Mouse (Mus musculus) MEL (cell line): ENCODE data around the gene Entpd5. TPM values are rescaled to one million over a fixed set of nuclear protein-coding genes. Genes with fewer than 3 reads are reported as not detected.

Source experiments
- DNase-seq: peaks from one replicate; pipeline ENCODE4 v3.0.0; 2011; ENCODE audit warnings: low read depth, low spot score
- H3K27ac ChIP-seq: 2 replicates; pipeline ENCODE4 v1.5.1; 2012; ENCODE audit warnings: low read depth, mild to moderate bottlenecking, control low read depth, low read length, moderate library complexity; ENCODE audit not compliant: control insufficient read depth
- H3K27me3 ChIP-seq, 2 experiments: fragments of 150-350 bp in 1 of 2; sonication (generic) in 1 of 2; 2 replicates each; pipeline ENCODE4 v1.6.1; 2012; ENCODE audit warnings: low read length in 2 of 2, mild to moderate bottlenecking in 2 of 2, improper control_type of control experiment in 1 of 2, moderate library complexity in 1 of 2; ENCODE audit not compliant: insufficient read depth in 2 of 2, control insufficient read depth in 1 of 2
- H3K36me3 ChIP-seq, 2 experiments: 2 replicates each; pipeline ENCODE4 v1.6.1; 2012 to 2014; ENCODE audit warnings: low read length in 2 of 2, improper control_type of control experiment in 1 of 2, inconsistent platforms in 1 of 2, mild to moderate bottlenecking in 1 of 2; ENCODE audit not compliant: insufficient read depth in 2 of 2, control insufficient read depth in 1 of 2
- H3K4me1 ChIP-seq, 2 experiments: fragments of 150-350 bp in 1 of 2; sonication (generic) in 1 of 2; 2 replicates each; pipeline ENCODE4 v1.6.1; 2012; ENCODE audit warnings: low read length in 2 of 2, improper control_type of control experiment in 1 of 2, mild to moderate bottlenecking in 1 of 2; ENCODE audit not compliant: insufficient read depth in 2 of 2, control insufficient read depth in 1 of 2
- H3K4me3 ChIP-seq, 2 experiments: fragments of 150-350 bp in 1 of 2; sonication (generic) in 1 of 2; 2 replicates each; pipeline ENCODE4 v1.5.1; 2012; ENCODE audit warnings: low read depth in 2 of 2, low read length in 2 of 2, mild to moderate bottlenecking in 2 of 2, moderate library complexity in 2 of 2, control low read depth in 1 of 2, improper control_type of control experiment in 1 of 2; ENCODE audit not compliant: control insufficient read depth in 1 of 2, insufficient read depth in 1 of 2
- H3K79me2 ChIP-seq: 2 replicates; pipeline ENCODE4 v1.6.1; 2012; ENCODE audit warnings: mild to moderate bottlenecking, low read length, moderate library complexity; ENCODE audit not compliant: control insufficient read depth, poor library complexity, insufficient read depth
- H3K9ac ChIP-seq: 2 replicates; pipeline ENCODE4 v1.6.1; 2012; ENCODE audit warnings: low read depth, mild to moderate bottlenecking, control low read depth, low read length, moderate library complexity; ENCODE audit not compliant: control insufficient read depth, poor library complexity, severe bottlenecking
- H3K9me3 ChIP-seq: fragments of 150-350 bp; sonication (generic); replicated peaks from 2 replicates; pipeline ENCODE4 v1.6.1; 2012; ENCODE audit warnings: mild to moderate bottlenecking, low read length, improper control_type of control experiment, moderate library complexity; ENCODE audit not compliant: insufficient read depth
- BHLHE40 ChIP-seq: IDR thresholded peaks from 2 replicates; pipeline ENCODE4 v1.6.1; 2012; ENCODE audit warnings: low read depth, mild to moderate bottlenecking, inconsistent platforms, low read length, improper control_type of control experiment, borderline replicate concordance
- CHD1 ChIP-seq: IDR thresholded peaks from 2 replicates; pipeline ENCODE4 v1.6.1; 2012; ENCODE audit warnings: low read depth, mild to moderate bottlenecking, inconsistent platforms, low read length, improper control_type of control experiment
- CTCF ChIP-seq, 3 experiments: IDR thresholded peaks in 2 of 3; conservative IDR thresholded peaks in 1 of 3; 2 replicates each; pipeline ENCODE4 v1.5.1; 2011 to 2012; ENCODE audit warnings: low read length in 3 of 3, low read depth in 2 of 3, mild to moderate bottlenecking in 2 of 3, improper control_type of control experiment in 1 of 3, inconsistent platforms in 1 of 3, mixed read lengths in 1 of 3, moderate library complexity in 1 of 3; ENCODE audit not compliant: control insufficient read depth in 1 of 3, insufficient read depth in 1 of 3, poor library complexity in 1 of 3, severe bottlenecking in 1 of 3
- EP300 ChIP-seq, 2 experiments: IDR thresholded peaks; 2 replicates each; pipeline ENCODE4 v1.6.1; 2011; ENCODE audit warnings: improper control_type of control experiment in 2 of 2, low read length in 2 of 2, low read depth in 1 of 2, mild to moderate bottlenecking in 1 of 2
- GABPA ChIP-seq: IDR thresholded peaks from 2 replicates; pipeline ENCODE4 v1.6.1; 2012; ENCODE audit warnings: low read depth, mild to moderate bottlenecking, inconsistent platforms, low read length, improper control_type of control experiment, moderate library complexity
- GATA1 ChIP-seq: IDR thresholded peaks from 2 replicates; pipeline ENCODE4 v1.6.1; 2011; ENCODE audit warnings: low read depth, low read length, improper control_type of control experiment
- HCFC1 ChIP-seq: IDR thresholded peaks from 2 replicates; pipeline ENCODE4 v1.6.1; 2012; ENCODE audit warnings: low read depth, mild to moderate bottlenecking, inconsistent platforms, low read length, improper control_type of control experiment, moderate library complexity
- MEF2A ChIP-seq: IDR thresholded peaks from 2 replicates; pipeline ENCODE4 v1.6.1; 2014; ENCODE audit warnings: low read depth, mild to moderate bottlenecking, inconsistent platforms, low read length, improper control_type of control experiment; ENCODE audit not compliant: poor library complexity, insufficient replicate concordance, severe bottlenecking; ENCODE audit errors: extremely low read depth
- MYB ChIP-seq: IDR thresholded peaks from 2 replicates; pipeline ENCODE4 v1.6.1; 2011; ENCODE audit warnings: mild to moderate bottlenecking, low read depth, low read length, improper control_type of control experiment
- MYC ChIP-seq: IDR thresholded peaks from 2 replicates; pipeline ENCODE4 v1.6.1; 2011; ENCODE audit warnings: low read depth, mild to moderate bottlenecking, low read length, improper control_type of control experiment, moderate library complexity
- POLR2A ChIP-seq, 2 experiments: IDR thresholded peaks; 2 replicates each; pipeline ENCODE4 v1.6.1; 2011 to 2012; ENCODE audit warnings: low read length in 2 of 2, mild to moderate bottlenecking in 2 of 2, control low read depth in 1 of 2, improper control_type of control experiment in 1 of 2, low read depth in 1 of 2, moderate library complexity in 1 of 2; ENCODE audit not compliant: control insufficient read depth in 1 of 2, insufficient read depth in 1 of 2, poor library complexity in 1 of 2
- POLR2AphosphoS5 ChIP-seq: IDR thresholded peaks from 2 replicates; pipeline ENCODE4 v1.6.1; 2012; ENCODE audit warnings: low read depth, borderline replicate concordance, mild to moderate bottlenecking, inconsistent platforms, low read length, moderate library complexity, mixed read lengths
- SIN3A ChIP-seq: IDR thresholded peaks from 2 replicates; pipeline ENCODE4 v1.6.1; 2012; ENCODE audit warnings: low read length, improper control_type of control experiment, inconsistent platforms
- SMC3 ChIP-seq: IDR thresholded peaks from 2 replicates; pipeline ENCODE4 v1.6.1; 2011; ENCODE audit warnings: low read depth, low read length, improper control_type of control experiment
- TBP ChIP-seq: IDR thresholded peaks from 2 replicates; pipeline ENCODE4 v1.8.0; 2011; ENCODE audit warnings: low read depth, low read length, improper control_type of control experiment
- UBTF ChIP-seq: IDR thresholded peaks from 2 replicates; pipeline ENCODE4 v1.6.1; 2012; ENCODE audit warnings: low read depth, mild to moderate bottlenecking, inconsistent platforms, low read length, improper control_type of control experiment, moderate library complexity, borderline replicate concordance; ENCODE audit not compliant: insufficient read depth
- ZC3H11A ChIP-seq: IDR thresholded peaks from 2 replicates; pipeline ENCODE4 v1.6.1; 2012; ENCODE audit warnings: low read depth, mild to moderate bottlenecking, inconsistent platforms, low read length, improper control_type of control experiment
- ZKSCAN1 ChIP-seq: IDR thresholded peaks from 2 replicates; pipeline ENCODE4 v1.6.1; 2012; ENCODE audit warnings: low read depth, mild to moderate bottlenecking, inconsistent platforms, low read length, improper control_type of control experiment, moderate library complexity
- ZNF384 ChIP-seq: IDR thresholded peaks from 2 replicates; pipeline ENCODE4 v1.6.1; 2012; ENCODE audit warnings: low read depth, mild to moderate bottlenecking, inconsistent platforms, low read length, improper control_type of control experiment
- polyA plus RNA-seq, 2 experiments: library from polyadenylated mRNA; stranded (reverse) in 1 of 2; unstranded in 1 of 2; fragments of >175 nt in 1 of 2; fragments of >200 nt in 1 of 2; gene quantifications; 2 replicates each; pipeline versions ENCODE4 v1.2.1 to v1.2.4; 2012; ENCODE audit warnings: low replicate concordance in 2 of 2, low read depth in 1 of 2; ENCODE audit not compliant: insufficient read length in 2 of 2, insufficient read depth in 1 of 2, missing spikeins in 1 of 2
- total RNA-seq: library from RNA; depleted of rRNA; stranded (reverse); fragments of 300-350 nt; gene quantifications from 2 replicates; pipeline ENCODE4 v1.2.3, GENCODE M21; 2012

The Entpd5 gene
- total and polyA plus RNA-seq, 3 experiments = 5.7 to 12.8 TPM; not detected in 1

- Histone ChIP-seq H3K36me3 (peaks cover 0 to 24% of the 10 kb centered on the region in 2 experiments; a peak in 3 of 4 replicates), H3K4me1 (peaks cover 15 to 19% of the 10 kb centered on the region in 2 experiments), H3K79me2 (no peaks in the 10 kb centered on the region), H3K4me3 (no peak overlapping the region), H3K27ac (no peak overlapping the region), H3K27me3 (no peaks in the 10 kb centered on the region), H3K9ac (no peak overlapping the region), H3K9me3 (no peaks in the 10 kb centered on the region)
- TF ChIP-seq UBTF (no peak), GABPA (no peak), MYB (no peak), CTCF (IDR thresholded peaks at IDR 0.05 in 2 of 3, conservative IDR thresholded peaks at IDR 0.05 in 1 of 3; ENCODE audit: control insufficient read depth in 1 of 3, insufficient read depth in 1 of 3, low read depth in 2 of 3, low read length in 3 of 3, poor library complexity in 1 of 3, severe bottlenecking in 1 of 3) (no peak), ZC3H11A (no peak), MYC (no peak), SMC3 (no peak), SIN3A (no peak), TBP (no peak), HCFC1 (no peak)
- DNase-seq = no peak
These were observed 5.9 kb downstream of the Entpd5 start for GRCm38 (mm10) chr12:84402923-84403322.

DNA sequence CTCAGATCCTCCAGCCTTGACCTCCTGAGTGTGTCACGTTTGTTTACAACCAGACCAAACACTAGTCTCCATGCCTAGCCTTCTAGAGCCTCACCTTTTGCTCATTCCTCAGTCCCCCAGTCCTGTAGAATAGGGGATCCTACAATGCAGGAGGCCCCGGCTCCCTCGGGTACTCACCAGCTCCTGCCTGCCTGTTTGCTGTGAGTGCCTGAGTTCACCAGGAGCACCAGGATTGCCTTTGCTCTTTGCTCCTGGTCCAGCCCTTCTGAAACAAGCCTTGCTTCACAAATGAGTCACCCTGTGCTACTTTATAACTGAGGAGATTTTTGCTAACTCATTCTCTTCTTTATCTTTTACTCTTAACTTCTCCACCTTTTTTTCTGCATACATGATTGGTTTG is 8.2 kb downstream of the Entpd5 start:
- Histone ChIP-seq H3K4me3 (no peak overlapping the region), H3K9me3 (no peaks in the 10 kb centered on the region), H3K4me1 (peaks cover 9 to 19% of the 10 kb centered on the region in 2 experiments), H3K27ac (peak overlapping the region; percentile 39; the same call in 1 of the 2 replicates), H3K9ac (no peak overlapping the region), H3K36me3 (peaks cover 0 to 26% of the 10 kb centered on the region in 2 experiments; a peak in 3 of 4 replicates), H3K79me2 (no peaks in the 10 kb centered on the region), H3K27me3 (no peaks in the 10 kb centered on the region)
- 0 out of 2 replicates have a peak, but pooled peaks have one; percentile 6 for TF ChIP-seq GATA1
- no peak for TF ChIP-seq ZNF384
- TF ChIP-seq MEF2A = no peak
- TF ChIP-seq BHLHE40 = no peak
- TF ChIP-seq EP300 (IDR thresholded peaks at IDR 0.05; ENCODE audit: low read depth in 1 of 2, low read length in 2 of 2) = peak in 1 of 2 experiments; percentile 37; a peak in 1 of 4 replicates
- TF ChIP-seq CHD1 = no peak
- TF ChIP-seq HCFC1 = no peak
- TF ChIP-seq POLR2A (IDR thresholded peaks at IDR 0.05; ENCODE audit: control insufficient read depth in 1 of 2, insufficient read depth in 1 of 2, low read depth in 1 of 2, low read length in 2 of 2, poor library complexity in 1 of 2) = no peak
- no peak for TF ChIP-seq ZC3H11A
- TF ChIP-seq ZKSCAN1 = no peak
- TF ChIP-seq POLR2AphosphoS5 = no peak
- TF ChIP-seq SIN3A = no peak
- no peak for TF ChIP-seq TBP
- TF ChIP-seq UBTF = no peak
- peak; percentile 59 for DNase-seq
